Mouse (Mus musculus): ENCODE results near the gene Micall2.

DNA sequence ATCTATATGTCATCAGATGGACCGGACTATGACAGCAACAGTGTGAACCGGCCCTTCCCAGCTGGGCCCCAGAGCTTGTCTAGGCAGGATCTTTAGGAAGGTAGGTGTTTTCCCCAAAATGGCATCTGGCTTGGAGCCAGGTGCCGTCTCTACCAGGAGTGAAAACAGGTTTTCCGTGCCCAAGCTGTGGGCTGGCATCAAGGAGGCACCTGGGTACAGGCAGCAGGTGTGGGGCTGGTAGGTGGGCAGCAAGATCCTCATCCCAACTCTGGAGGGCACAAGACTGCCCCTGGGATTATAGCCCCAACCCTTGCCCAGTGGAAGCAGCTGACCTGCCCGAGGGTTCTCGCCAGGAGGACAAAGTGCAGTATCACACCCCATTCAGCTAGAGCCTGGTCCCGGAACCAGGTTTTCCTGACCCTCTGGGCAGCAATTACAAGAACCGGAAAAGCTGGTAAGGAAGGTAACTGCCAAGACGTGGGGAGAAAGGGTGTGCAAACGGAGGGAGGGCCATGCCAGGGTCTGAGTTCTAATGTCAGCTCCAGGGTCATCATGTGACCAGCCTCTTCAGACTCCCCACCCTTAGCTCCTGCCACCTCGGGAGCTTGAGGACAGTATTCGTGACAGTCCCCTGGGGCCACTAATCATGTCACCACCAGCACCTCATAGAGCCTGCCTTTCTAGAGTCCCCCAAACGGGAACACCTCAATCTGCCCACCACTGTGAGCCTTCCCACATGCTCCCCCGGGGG, 1.9 kb upstream of the Micall2 start:
- TF ChIP-seq CTCF (IDR thresholded peaks at IDR 0.05; ENCODE audit: low read depth): no peak
- no peak for TF ChIP-seq EP300 (IDR thresholded peaks at IDR 0.05; ENCODE audit: low read depth)

All from heart, postnatal 0 days (tissue).